Mouse (Mus musculus) hindbrain, embryonic 14.5 days (tissue): ENCODE results near the gene Gm17617. TPM values are rescaled to one million over a fixed set of nuclear protein-coding genes. Genes with fewer than 3 reads are reported as not detected.
A peak's percentile ranks its signal among the peaks of the same experiment; 100 is the strongest.

ENCODE experiments used
- ATAC-seq: fragments of 200-750 bp; cut with Nextera tagmentation; 2 replicates; pipeline ENCODE4 v1.8.0; 2017; ENCODE audit warnings: moderate number of reproducible peaks, mild to moderate bottlenecking, moderate TSS enrichment, moderate library complexity; ENCODE audit not compliant: low FRiP score
- DNase-seq: peaks from one replicate; pipeline ENCODE4 v3.0.0-alpha.2; 2015; ENCODE audit warnings: low spot score
- H3K27ac ChIP-seq: fragments of 300-500 bp; sonication (generic); 2 replicates; pipeline ENCODE4 v1.5.1; 2014; ENCODE audit warnings: mild to moderate bottlenecking, moderate library complexity
- H3K27me3 ChIP-seq: fragments of 300-500 bp; sonication (generic); 2 replicates; pipeline ENCODE4 v1.6.1; 2014; ENCODE audit warnings: mild to moderate bottlenecking, low read length, mixed read lengths; ENCODE audit not compliant: control insufficient read depth, insufficient read depth
- H3K36me3 ChIP-seq: fragments of 300-500 bp; sonication (generic); replicated peaks from 2 replicates; pipeline ENCODE4 v1.6.1; 2014; ENCODE audit not compliant: control insufficient read depth, insufficient read depth
- H3K4me1 ChIP-seq: fragments of 300-500 bp; sonication (generic); replicated peaks from 2 replicates; pipeline ENCODE4 v1.6.1; 2014; ENCODE audit warnings: antibody characterized with exemption, low read length, mixed read lengths; ENCODE audit not compliant: control insufficient read depth, insufficient read depth
- H3K4me2 ChIP-seq: fragments of 300-500 bp; sonication (generic); replicated peaks from 2 replicates; pipeline ENCODE4 v1.6.1; 2014; ENCODE audit warnings: mild to moderate bottlenecking, moderate library complexity
- H3K4me3 ChIP-seq: fragments of 300-500 bp; sonication (generic); replicated peaks from 2 replicates; pipeline ENCODE4 v1.5.1; 2014; ENCODE audit warnings: mild to moderate bottlenecking, low read length
- H3K9ac ChIP-seq: fragments of 300-500 bp; sonication (generic); 2 replicates; pipeline ENCODE4 v1.6.1; 2014
- H3K9me3 ChIP-seq: fragments of 300-500 bp; sonication (generic); 2 replicates; pipeline ENCODE4 v1.6.1; 2016; ENCODE audit warnings: low read length; ENCODE audit not compliant: control insufficient read depth
- WGBS: fragments of 180-500 bp; shearing (Covaris S2); extraction: QIAGEN DNeasy Blood & Tissue Kit; methylation state at CpG from one replicate; pipeline ENCODE4 v1.1.7; 2014; 5-methylcytosine and 5-hydroxymethylcytosine counted together
- polyA plus RNA-seq: library from polyadenylated mRNA; unstranded; fragments of >200 nt; fragmentation: Nextera tagmentation; extraction: Ambion mirVana; gene quantifications from 2 replicates; pipeline ENCODE4 v1.2.1, GENCODE M21; 2014

The Gm17617 gene
- polyA plus RNA-seq, 1 experiment from 2014 or later, result not detected

GRCm38 (mm10) chr13:55171517-55172335, 38.4 kb upstream of the Gm17617 start:
- Histone ChIP-seq H3K9ac (peak overlapping the region; percentile 12; the same call in 1 of the 2 replicates), H3K4me3 (no peak overlapping the region), H3K27me3 (no peaks in the 10 kb centered on the region), H3K27ac (peak overlapping the region; percentile 44), H3K4me2 (peak overlapping the region; percentile 40), H3K9me3 (no peaks in the 10 kb centered on the region), H3K4me1 (peaks cover 20% of the 10 kb centered on the region), H3K36me3 (no peaks in the 10 kb centered on the region)
- WGBS, result 12% methylated on average over 26 of the region's 26 CpGs
- peak; percentile 80 for ATAC-seq
- DNase-seq, result peak; percentile 59

- WGBS, result 22% methylated on average over 13 of the region's 13 CpGs
- ATAC-seq (peak; percentile 62; the same call in 1 of the 2 replicates), DNase-seq (peak; percentile 49)
- Histone ChIP-seq H3K27me3 (no peaks in the 10 kb centered on the region), H3K36me3 (no peaks in the 10 kb centered on the region), H3K4me1 (peaks cover 20% of the 10 kb centered on the region), H3K9ac (no peak overlapping the region), H3K27ac (0 out of 2 replicates have a peak overlapping the region, but pooled peaks have one; percentile 36), H3K4me3 (no peak overlapping the region), H3K4me2 (no peak overlapping the region), H3K9me3 (no peaks in the 10 kb centered on the region)
Measured at GRCm38 (mm10) chr13:55168958-55169369, 35.6 kb upstream of the Gm17617 start.

GRCm38 (mm10) chr13:55168255-55168654, 34.9 kb upstream of the Gm17617 start:
- 87% methylated on average over 5 of the region's 5 CpGs for WGBS
- H3K9ac ChIP-seq, result no peak overlapping the region
- peak overlapping the region; percentile 36; the same call in 1 of the 2 replicates for H3K27ac ChIP-seq
- ATAC-seq (no peak), DNase-seq (no peak)
- H3K4me3 ChIP-seq, result no peak overlapping the region
- H3K4me1 ChIP-seq, result peaks cover 20% of the 10 kb centered on the region
- no peaks in the 10 kb centered on the region for H3K36me3 ChIP-seq
- H3K4me2 ChIP-seq, result no peak overlapping the region
- H3K9me3 ChIP-seq, result no peaks in the 10 kb centered on the region
- H3K27me3 ChIP-seq, result no peaks in the 10 kb centered on the region

GRCm38 (mm10) chr13:55167798-55168197, 34.5 kb upstream of the Gm17617 start:
- ATAC-seq, result no peak
- Histone ChIP-seq H3K4me3 (no peak overlapping the region), H3K36me3 (no peaks in the 10 kb centered on the region), H3K27ac (no peak overlapping the region), H3K9me3 (no peaks in the 10 kb centered on the region), H3K27me3 (no peaks in the 10 kb centered on the region), H3K4me2 (no peak overlapping the region), H3K4me1 (peaks cover 20% of the 10 kb centered on the region), H3K9ac (no peak overlapping the region)
- 76% methylated on average over 11 of the region's 11 CpGs for WGBS
- no peak for DNase-seq

- Histone ChIP-seq H3K4me1 (peaks cover 18% of the 10 kb centered on the region), H3K27me3 (no peaks in the 10 kb centered on the region), H3K36me3 (no peaks in the 10 kb centered on the region), H3K9ac (no peak overlapping the region), H3K4me2 (no peak overlapping the region), H3K27ac (no peak overlapping the region), H3K4me3 (no peak overlapping the region), H3K9me3 (no peaks in the 10 kb centered on the region)
- DNase-seq (no peak), ATAC-seq (no peak)
- 92% methylated on average over 32 of the region's 32 CpGs for WGBS
Measured at GRCm38 (mm10) chr13:55166806-55167725, 33.7 kb upstream of the Gm17617 start.

- ATAC-seq (no peak), DNase-seq (no peak)
- Histone ChIP-seq H3K27ac (no peak overlapping the region), H3K4me3 (no peak overlapping the region), H3K4me1 (peaks cover 8% of the 10 kb centered on the region), H3K9me3 (no peaks in the 10 kb centered on the region), H3K4me2 (no peak overlapping the region), H3K36me3 (no peaks in the 10 kb centered on the region), H3K9ac (no peak overlapping the region), H3K27me3 (no peaks in the 10 kb centered on the region)
- 90% methylated on average over 16 of the region's 16 CpGs for WGBS
Measured at GRCm38 (mm10) chr13:55165831-55166339, 32.5 kb upstream of the Gm17617 start.

- Histone ChIP-seq H3K27me3 (no peaks in the 10 kb centered on the region), H3K36me3 (no peaks in the 10 kb centered on the region), H3K4me1 (no peaks in the 10 kb centered on the region; the same call in 1 of the 2 replicates), H3K4me2 (no peak overlapping the region), H3K4me3 (no peak overlapping the region), H3K27ac (no peak overlapping the region), H3K9me3 (no peaks in the 10 kb centered on the region), H3K9ac (no peak overlapping the region)
- no peak for ATAC-seq
- 53% methylated on average over 5 of the region's 5 CpGs for WGBS
- DNase-seq, result no peak
Measured at GRCm38 (mm10) chr13:55163553-55163952, 30.2 kb upstream of the Gm17617 start.

GRCm38 (mm10) chr13:55162365-55162764, 29.0 kb upstream of the Gm17617 start:
- no peak for DNase-seq
- no peaks in the 10 kb centered on the region for H3K36me3 ChIP-seq
- H3K4me1 ChIP-seq, result no peaks in the 10 kb centered on the region
- no peaks in the 10 kb centered on the region for H3K27me3 ChIP-seq
- no peak for ATAC-seq
- no peak overlapping the region for H3K4me3 ChIP-seq
- no peak overlapping the region for H3K9ac ChIP-seq
- WGBS, result 72% methylated on average over 7 of the region's 7 CpGs
- H3K27ac ChIP-seq, result no peak overlapping the region
- H3K9me3 ChIP-seq, result no peaks in the 10 kb centered on the region
- no peak overlapping the region for H3K4me2 ChIP-seq

GRCm38 (mm10) chr13:55153951-55154350, 20.6 kb upstream of the Gm17617 start:
- no peaks in the 10 kb centered on the region for H3K9me3 ChIP-seq
- H3K4me1 ChIP-seq, result peaks cover 6% of the 10 kb centered on the region; the same call in 1 of the 2 replicates
- no peak overlapping the region for H3K4me3 ChIP-seq
- WGBS, result 76% methylated on average over 5 of the region's 5 CpGs
- no peaks in the 10 kb centered on the region for H3K36me3 ChIP-seq
- H3K27ac ChIP-seq, result no peak overlapping the region
- DNase-seq, result no peak
- peaks cover 28% of the 10 kb centered on the region for H3K27me3 ChIP-seq
- no peak overlapping the region for H3K9ac ChIP-seq
- ATAC-seq, result no peak
- H3K4me2 ChIP-seq, result no peak overlapping the region
